Mouse (Mus musculus): ENCODE results near the gene Hacd3.

The Hacd3 gene

DNA sequence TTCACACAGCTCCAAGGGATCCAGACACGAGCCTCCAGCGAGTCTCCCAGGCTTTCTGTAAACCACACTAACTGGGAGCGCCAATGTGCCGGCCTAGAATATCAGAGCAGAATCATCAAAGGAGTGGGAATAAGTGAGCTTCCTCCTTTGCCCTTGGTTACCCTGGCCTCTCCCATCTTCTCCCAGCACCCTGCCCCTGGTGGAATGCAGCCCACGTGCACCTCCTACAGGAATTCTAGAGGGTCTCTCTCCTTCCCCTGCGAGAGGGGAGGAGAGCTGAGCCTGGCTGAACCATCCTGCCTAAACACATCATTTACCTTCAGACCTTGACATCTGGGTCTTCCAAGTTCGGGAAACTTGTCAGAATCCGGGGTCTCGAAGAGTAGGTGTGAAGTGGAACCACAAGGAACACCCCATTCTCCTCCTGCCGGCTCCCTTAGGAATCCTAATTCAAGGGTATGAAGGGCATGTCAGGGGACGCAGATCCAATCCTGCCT, 70.3 kb downstream of the Hacd3 start, which contains the start of gene Slc24a1:
Gene Slc24a1 (minus strand): TSS at position 447 of the 497 bp plus-strand sequence.
- no peak for DNase-seq

GRCm38 (mm10) chr9:64947483-64948095, 73.9 kb downstream of the Hacd3 start:
- no peak for DNase-seq

GRCm38 (mm10) chr9:64943997-64944396, 77.5 kb downstream of the Hacd3 start:
- no peak for DNase-seq

- no peak for DNase-seq
Measured at GRCm38 (mm10) chr9:64941650-64942049, 79.8 kb downstream of the Hacd3 start.

DNA sequence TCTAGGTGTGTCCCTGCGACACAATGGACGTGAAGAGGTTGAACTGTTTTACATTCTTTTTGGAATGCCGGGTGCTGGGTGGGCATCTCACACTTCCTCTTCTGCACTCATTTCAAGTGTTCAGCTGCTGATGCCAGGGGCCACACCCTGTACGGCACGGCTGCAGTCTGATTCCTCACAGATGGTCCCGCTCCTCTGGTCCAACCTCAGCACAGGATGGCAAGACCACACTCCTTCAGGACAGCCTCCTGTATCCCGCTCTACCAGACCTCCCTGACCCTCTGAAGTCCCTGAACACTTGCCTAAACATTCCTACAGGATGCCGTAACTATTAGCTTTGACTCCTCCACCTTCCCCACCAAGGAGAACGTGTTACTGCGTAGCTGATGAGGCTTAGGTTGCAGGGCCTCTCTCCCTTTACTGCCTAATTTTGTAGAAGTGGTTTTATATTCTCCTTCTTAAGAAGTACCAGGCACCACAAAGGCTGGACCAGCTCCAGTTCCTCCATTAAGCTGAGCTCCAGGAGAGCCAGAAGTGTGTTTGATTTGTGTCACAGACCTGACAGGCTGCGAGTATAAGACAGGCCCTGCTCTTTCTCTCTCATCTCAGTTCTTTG, 80.7 kb downstream of the Hacd3 start:
- DNase-seq = no peak

- no peak for DNase-seq
Measured at GRCm38 (mm10) chr9:64939790-64940189, 81.7 kb downstream of the Hacd3 start.

- no peak for DNase-seq
Measured at GRCm38 (mm10) chr9:64939281-64939680, 82.2 kb downstream of the Hacd3 start.

DNA sequence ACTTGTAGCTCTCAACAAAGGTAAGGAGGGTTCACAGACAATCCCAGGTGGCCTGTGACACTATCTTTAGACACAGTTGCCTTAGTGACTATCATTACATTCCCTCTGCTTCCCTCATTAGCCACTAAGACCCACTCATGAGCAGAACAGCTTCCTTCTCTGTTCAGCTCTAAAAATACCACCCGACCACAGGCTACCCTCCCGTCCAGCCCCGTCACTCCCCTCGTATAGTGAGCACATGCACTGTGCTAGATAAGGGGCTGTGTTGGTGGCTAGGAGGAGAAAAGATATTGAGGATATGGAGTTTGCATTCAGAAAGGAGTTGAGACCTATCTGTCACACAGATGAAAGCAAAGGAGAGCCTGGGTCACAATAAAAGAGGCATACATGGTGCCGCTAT, 83.0 kb downstream of the Hacd3 start:
- DNase-seq = no peak

DNA sequence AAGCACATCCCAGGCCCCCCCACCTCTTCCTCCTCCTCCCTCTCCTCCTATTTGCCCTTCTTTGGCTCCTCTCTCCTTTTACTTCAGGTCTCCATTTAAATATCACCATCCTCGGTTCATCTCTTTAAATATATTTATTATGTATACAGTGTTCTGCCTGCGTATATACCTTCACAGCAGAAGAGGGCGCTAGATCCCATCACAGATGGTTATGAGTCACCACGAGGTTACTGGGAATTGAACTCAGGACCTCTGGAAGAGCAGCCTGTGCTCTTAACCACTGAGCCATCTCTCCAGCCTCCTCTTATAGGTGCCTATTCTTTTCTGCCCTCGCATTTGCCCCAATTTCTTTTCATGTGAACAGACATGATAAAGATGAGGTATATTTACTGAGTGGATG, 84.0 kb downstream of the Hacd3 start:
- no peak for DNase-seq

Data from kidney, adult 18-20 months (tissue).